Comparison of ENCODE assay signal across 8 mouse cellular contexts in the genomic region with DNA sequence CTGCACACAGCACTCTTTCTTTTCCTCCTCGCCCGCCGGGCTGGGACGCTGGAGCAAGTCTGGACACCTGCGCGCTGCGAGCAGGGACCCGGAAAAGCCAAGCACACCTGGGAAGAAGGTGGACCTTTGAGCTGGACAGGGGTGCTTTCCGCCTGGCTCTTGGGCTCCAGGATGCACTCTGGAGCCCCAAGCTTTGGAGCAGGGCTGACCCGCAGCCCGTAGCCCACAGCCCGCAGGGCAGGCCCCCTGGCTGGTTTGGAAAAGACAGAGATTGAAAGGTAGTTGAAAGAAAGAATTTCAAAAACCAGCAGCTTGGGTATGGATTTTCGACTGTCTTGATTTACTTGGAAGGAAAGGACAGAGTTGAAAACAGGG. TPM values are rescaled to one million over a fixed set of nuclear protein-coding genes. Genes with fewer than 3 reads are reported as not detected.
A peak's percentile ranks its signal among the peaks of the same experiment; 100 is the strongest.
DNase-seq lines count a peak whose midpoint lies in the region; ATAC-seq and TF ChIP-seq lines count a peak whose summit lies in the region.

No protein-coding gene starts in this region.

- no peaks in the 10 kb centered on the region for H3K36me3 ChIP-seq in liver, adult 2 months (ENCODE audit: control insufficient read depth, insufficient read depth, low read length)
- H3K36me3 ChIP-seq in intestine, embryonic 16.5 days (ENCODE audit: control insufficient read depth, insufficient read depth, low read length): no peaks in the 10 kb centered on the region
- no peaks in the 10 kb centered on the region for H3K36me3 ChIP-seq in neural tube, embryonic 12.5 days

- no peaks in the 10 kb centered on the region for H3K79me2 ChIP-seq in liver, adult 2 months (ENCODE audit: control insufficient read depth, insufficient read depth, low read length)

- peak overlapping the region; percentile 43 for H3K4me3 ChIP-seq in liver, adult 2 months (ENCODE audit: insufficient read depth, low read depth, low read length)
- H3K4me3 ChIP-seq in embryonic fibroblast, embryonic 13.5 days (ENCODE audit: insufficient read depth, low read length): peak overlapping the region; percentile 42
- peak overlapping the region; percentile 61 for H3K4me3 ChIP-seq in intestine, embryonic 16.5 days (ENCODE audit: low read length)
- peak overlapping the region; percentile 54 for H3K4me3 ChIP-seq in neural tube, embryonic 12.5 days

- 3% methylated on average over 13 of the region's 13 CpGs for WGBS in liver, adult 2 months
- 3% methylated on average over 13 of the region's 13 CpGs for WGBS in intestine, embryonic 16.5 days
- WGBS in neural tube, embryonic 12.5 days: 4% methylated on average over 13 of the region's 13 CpGs

- no peak overlapping the region for H3K9ac ChIP-seq in liver, adult 2 months (ENCODE audit: low read depth, low read length)
- H3K9ac ChIP-seq in intestine, embryonic 16.5 days (ENCODE audit: low read depth, low read length): peak overlapping the region; percentile 77
- H3K9ac ChIP-seq in neural tube, embryonic 12.5 days: peak overlapping the region; percentile 47

- no peak for TF ChIP-seq CTCF in liver, adult 2 months (IDR thresholded peaks at IDR 0.05; ENCODE audit: low read depth, low read length)
- no peak for TF ChIP-seq CTCF in embryonic fibroblast, embryonic 13.5 days (IDR thresholded peaks at IDR 0.05; ENCODE audit: borderline replicate concordance, insufficient read depth, low read length)

- peak; percentile 80; the same call in 1 of the 2 replicates for ATAC-seq in intestine, embryonic 16.5 days
- ATAC-seq in neural tube, embryonic 12.5 days (ENCODE audit: low FRiP score, low read depth): no peak; the same call in 1 of the 2 replicates
- ATAC-seq in frontal cortex, adult (ENCODE audit: low TSS enrichment): no peak

- no peak overlapping the region for H3K27ac ChIP-seq in liver, adult 2 months (replicated peaks; ENCODE audit: insufficient read depth, low read depth, low read length)
- no peak overlapping the region for H3K27ac ChIP-seq in embryonic fibroblast, embryonic 13.5 days (ENCODE audit: insufficient read depth, low read length)
- peak overlapping the region; percentile 87 for H3K27ac ChIP-seq in intestine, embryonic 16.5 days (ENCODE audit: low read length)
- H3K27ac ChIP-seq in neural tube, embryonic 12.5 days: no peak overlapping the region

- no peaks in the 10 kb centered on the region for H3K9me3 ChIP-seq in intestine, embryonic 16.5 days (ENCODE audit: control insufficient read depth, low read length)
- no peaks in the 10 kb centered on the region for H3K9me3 ChIP-seq in neural tube, embryonic 12.5 days

- no peak for TF ChIP-seq POLR2A in liver, adult 2 months (IDR thresholded peaks at IDR 0.05; ENCODE audit: extremely low read depth, insufficient read depth, low read length)
- TF ChIP-seq POLR2A in embryonic fibroblast, embryonic 13.5 days (IDR thresholded peaks at IDR 0.05; ENCODE audit: low read depth, low read length): no peak

- DNase-seq in liver, adult 2 months (ENCODE audit: extremely low read depth, low read depth, low spot score): no peak
- no peak for DNase-seq in liver
- DNase-seq in embryo, embryonic 11 days: no peak
- DNase-seq in gastrocnemius, postnatal 10 days: no peak

- H3K27me3 ChIP-seq in liver, adult 2 months (ENCODE audit: control insufficient read depth, insufficient read depth, low read length): no peaks in the 10 kb centered on the region
- no peaks in the 10 kb centered on the region for H3K27me3 ChIP-seq in intestine, embryonic 16.5 days (replicated peaks; ENCODE audit: control insufficient read depth, insufficient read depth, low read length)
- H3K27me3 ChIP-seq in neural tube, embryonic 12.5 days (replicated peaks): peaks cover 9% of the 10 kb centered on the region; the same call in 1 of the 2 replicates

- H3K4me2 ChIP-seq in intestine, embryonic 16.5 days (ENCODE audit: low read depth, low read length): peak overlapping the region; percentile 90
- peak overlapping the region; percentile 99 for H3K4me2 ChIP-seq in neural tube, embryonic 12.5 days (replicated peaks)

- no peaks in the 10 kb centered on the region for H3K4me1 ChIP-seq in liver, adult 2 months (ENCODE audit: control insufficient read depth, insufficient read depth, low read length)
- H3K4me1 ChIP-seq in embryonic fibroblast, embryonic 13.5 days (ENCODE audit: control insufficient read depth, insufficient read depth, low read length): no peaks in the 10 kb centered on the region; the same call in 1 of the 2 replicates
- H3K4me1 ChIP-seq in intestine, embryonic 16.5 days (ENCODE audit: control insufficient read depth, insufficient read depth, low read length): peaks cover 9% of the 10 kb centered on the region
- H3K4me1 ChIP-seq in neural tube, embryonic 12.5 days: peaks cover 12% of the 10 kb centered on the region

RNA-seq across cellular contexts. Expression of gene Fam83b, which starts 0.4 kb away (rescaled TPM):
- under 0.01 and 0.07 TPM in 2 replicates for total RNA-seq in liver, adult 2 months (2014; rRNA removed)
- polyA plus RNA-seq in liver, adult 2 months (2012; rRNA removed): not detected in 2 replicates
- not detected in 2 replicates for polyA plus RNA-seq in embryonic fibroblast, embryonic 13.5 days (2011; ENCODE audit: insufficient read length, low read depth, missing spikeins)
- polyA plus RNA-seq in intestine, embryonic 16.5 days (2015; fragmentation: Nextera tagmentation; extraction: Ambion mirVana): 11.2 and 13.1 TPM in 2 replicates
- polyA plus RNA-seq in neural tube, embryonic 12.5 days (2016; fragmentation: Nextera tagmentation; extraction: Ambion mirVana): 0.11 and 0.22 TPM in 2 replicates
- under 1 TPM; 0.07 to 0.09 TPM for total RNA-seq in gastrocnemius, postnatal 10 days (2021)

Comparison
In these comparisons a context has a peak if more than half of its experiments do, and no peak if none do; other contexts are left out.
1. RNA of gene Fam83b, which starts 0.4 kb away (polyA plus RNA-seq): 11.2 to 13.1 TPM in intestine, embryonic 16.5 days; 0.11 to 0.22 TPM in neural tube, embryonic 12.5 days, not detected in embryonic fibroblast, embryonic 13.5 days and not detected in liver, adult 2 months; every median in the first group is over 10 times any median in the second.
2. Peak in every context shown above with its lines, with median percentiles within 50 percentile points of each other: H3K4me3 ChIP-seq.